Mouse (Mus musculus): ENCODE data around the gene Nupr1l. TPM values are rescaled to one million over a fixed set of nuclear protein-coding genes. Genes with fewer than 3 reads are reported as not detected.

Nupr1l gene
- polyA plus RNA-seq, 1 experiment from 2014 or later: 4.3 TPM

- Histone ChIP-seq H3K4me1 (ENCODE audit: control insufficient read depth, insufficient read depth, low read length) (no peaks in the 10 kb centered on the region), H3K4me2 (ENCODE audit: low read depth, low read length) (no peak overlapping the region), H3K27me3 (ENCODE audit: control insufficient read depth, insufficient read depth, low read length) (no peaks in the 10 kb centered on the region), H3K4me3 (ENCODE audit: low read depth, low read length) (no peak overlapping the region), H3K9me3 (replicated peaks; ENCODE audit: control insufficient read depth, low read length) (no peaks in the 10 kb centered on the region), H3K36me3 (replicated peaks; ENCODE audit: control insufficient read depth, insufficient read depth, low read depth, low read length) (no peaks in the 10 kb centered on the region), H3K9ac (replicated peaks; ENCODE audit: low read length) (no peak overlapping the region), H3K27ac (replicated peaks; ENCODE audit: low read depth, low read length) (no peak overlapping the region)
- WGBS: 94% methylated on average over 6 of the region's 6 CpGs
- DNase-seq (ENCODE audit: low spot score) (no peak), ATAC-seq (replicated peaks; ENCODE audit: insufficient number of reproducible peaks, low FRiP score, low TSS enrichment, low read depth) (no peak)
Measured at GRCm38 (mm10) chr5:129955792-129956191, 47.5 kb downstream of the Nupr1l start.

GRCm38 (mm10) chr5:129963224-129963623 is 54.9 kb downstream of the Nupr1l start:
- Histone ChIP-seq H3K36me3 (replicated peaks; ENCODE audit: control insufficient read depth, insufficient read depth, low read depth, low read length) (no peaks in the 10 kb centered on the region), H3K9me3 (replicated peaks; ENCODE audit: control insufficient read depth, low read length) (no peaks in the 10 kb centered on the region), H3K4me1 (ENCODE audit: control insufficient read depth, insufficient read depth, low read length) (no peaks in the 10 kb centered on the region), H3K4me3 (ENCODE audit: low read depth, low read length) (no peak overlapping the region), H3K27me3 (ENCODE audit: control insufficient read depth, insufficient read depth, low read length) (no peaks in the 10 kb centered on the region), H3K4me2 (ENCODE audit: low read depth, low read length) (no peak overlapping the region), H3K9ac (replicated peaks; ENCODE audit: low read length) (no peak overlapping the region), H3K27ac (replicated peaks; ENCODE audit: low read depth, low read length) (no peak overlapping the region)
- WGBS: 69% methylated on average over 4 of the region's 4 CpGs
- ATAC-seq (replicated peaks; ENCODE audit: insufficient number of reproducible peaks, low FRiP score, low TSS enrichment, low read depth) (no peak), DNase-seq (ENCODE audit: low spot score) (no peak)

Other genes starting within 250 kb of the Nupr1l start
- gene Zfp11, start 238.4 kb upstream of the Nupr1l start, polyA plus RNA-seq (2014; fragmentation: Nextera tagmentation; extraction: Ambion mirVana): 5.5 and 5.6 TPM in 2 replicates
- not detected in 2 replicates for gene Sept14, start 200.0 kb upstream of the Nupr1l start, polyA plus RNA-seq (2014; fragmentation: Nextera tagmentation; extraction: Ambion mirVana)
- gene Mrps17, start 193.0 kb upstream of the Nupr1l start, polyA plus RNA-seq (2014; fragmentation: Nextera tagmentation; extraction: Ambion mirVana): 204 and 216 TPM in 2 replicates
- gene Nipsnap2, start 183.5 kb upstream of the Nupr1l start, polyA plus RNA-seq (2014; fragmentation: Nextera tagmentation; extraction: Ambion mirVana): 85.1 and 92.1 TPM in 2 replicates
- gene Psph, start 121.1 kb upstream of the Nupr1l start, polyA plus RNA-seq (2014; fragmentation: Nextera tagmentation; extraction: Ambion mirVana): 34.9 and 36.0 TPM in 2 replicates
- gene Sumf2, start 61.6 kb upstream of the Nupr1l start, polyA plus RNA-seq (2014; fragmentation: Nextera tagmentation; extraction: Ambion mirVana): 58.3 and 64.4 TPM in 2 replicates
- gene Chchd2, start 21.1 kb upstream of the Nupr1l start, polyA plus RNA-seq (2014; fragmentation: Nextera tagmentation; extraction: Ambion mirVana): 1,023 and 1,076 TPM in 2 replicates
- gene Zbed5, start 12.8 kb upstream of the Nupr1l start, polyA plus RNA-seq (2014; fragmentation: Nextera tagmentation; extraction: Ambion mirVana): 11.7 and 12.0 TPM in 2 replicates
- 0.13 TPM in 1 of 2 replicates, not detected in the other for gene Phkg1, start 10.0 kb upstream of the Nupr1l start, polyA plus RNA-seq (2014; fragmentation: Nextera tagmentation; extraction: Ambion mirVana)
- 33.4 and 41.3 TPM in 2 replicates for gene Vkorc1l1, start 33.4 kb downstream of the Nupr1l start, polyA plus RNA-seq (2014; fragmentation: Nextera tagmentation; extraction: Ambion mirVana)
- gene Gusb, start 94.5 kb downstream of the Nupr1l start, polyA plus RNA-seq (2014; fragmentation: Nextera tagmentation; extraction: Ambion mirVana): 45.1 and 45.5 TPM in 2 replicates
- gene Asl, start 120.7 kb downstream of the Nupr1l start, polyA plus RNA-seq (2014; fragmentation: Nextera tagmentation; extraction: Ambion mirVana): 21.0 and 29.6 TPM in 2 replicates
- gene Crcp, start 120.8 kb downstream of the Nupr1l start, polyA plus RNA-seq (2014; fragmentation: Nextera tagmentation; extraction: Ambion mirVana): 30.6 and 30.9 TPM in 2 replicates
- gene Tpst1, start 164.8 kb downstream of the Nupr1l start, polyA plus RNA-seq (2014; fragmentation: Nextera tagmentation; extraction: Ambion mirVana): 70.4 and 72.9 TPM in 2 replicates
- gene Kctd7, start 236.3 kb downstream of the Nupr1l start, polyA plus RNA-seq (2014; fragmentation: Nextera tagmentation; extraction: Ambion mirVana): 4.9 and 5.0 TPM in 2 replicates